Mouse (Mus musculus) 3T3-L1 (cell line): ENCODE measurements at regions not wholly inside any gene's neighbourhood (a gene's known extent, or its start where the extent isn't known, plus 50 kb on each side); places are given as distances from the start of the nearest gene placed in this dataset.
"Not testable (repeated sequence)": the region's sequence is repeated elsewhere in the genome, so short reads cannot be mapped to it uniquely, and the experiment has no call there.

ENCODE experiments used
- DNase-seq: peaks from one replicate; pipeline ENCODE4 v3.0.0-alpha.2; 2015; ENCODE audit warnings: low read depth, low spot score

DNA sequence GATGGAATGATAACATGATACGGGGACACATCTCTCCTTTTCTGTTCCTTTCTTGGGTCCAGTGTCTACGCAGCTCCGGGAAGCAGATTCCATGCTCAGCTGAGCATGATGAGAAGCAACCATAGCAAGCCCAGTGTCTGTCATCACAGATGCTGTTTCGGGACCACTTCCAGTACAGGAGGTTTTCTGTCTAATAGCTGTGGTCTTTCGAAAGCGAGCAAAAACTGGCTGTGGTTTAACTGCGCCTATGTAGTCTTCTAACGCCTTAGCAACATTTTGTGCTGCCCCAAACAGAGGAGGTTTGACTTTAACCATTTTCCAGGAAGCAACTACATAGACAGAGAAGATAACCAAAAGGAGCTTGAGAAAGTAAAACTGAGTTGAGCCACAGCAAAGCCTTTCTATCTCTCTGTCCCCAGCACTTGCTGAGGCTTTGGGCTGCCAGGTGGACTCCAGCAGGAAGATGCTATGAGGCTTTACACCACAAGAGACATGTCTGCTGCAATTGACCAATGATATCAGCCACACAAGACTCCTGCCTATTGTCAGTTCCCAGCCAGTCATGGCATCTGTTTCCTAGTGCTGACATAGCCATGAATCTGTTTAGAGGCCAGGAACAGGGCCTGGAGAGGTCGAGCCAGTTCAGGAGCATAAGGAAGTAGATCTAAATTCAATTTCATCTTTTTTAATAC is 95.1 kb downstream of the Stard3nl start:
- not testable (repeated sequence) for DNase-seq

DNA sequence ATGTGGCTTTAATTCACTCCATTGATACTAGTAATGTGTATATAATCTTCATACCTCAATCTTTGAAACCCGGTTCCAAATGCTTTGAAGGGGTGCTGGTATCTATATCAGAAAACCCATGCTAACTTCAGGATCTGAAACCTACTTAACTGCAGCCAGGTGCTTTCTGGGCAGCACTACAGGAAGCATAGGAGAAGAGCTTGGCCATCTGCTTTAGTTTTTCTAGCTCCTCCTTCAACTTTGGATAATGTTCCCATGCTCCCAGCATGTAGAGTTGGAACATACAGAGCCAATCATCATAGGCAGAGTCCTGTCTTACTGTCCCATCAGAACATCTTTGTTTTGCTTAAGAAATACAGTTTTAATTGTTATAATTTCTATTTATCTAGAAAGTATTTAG is 99.3 kb downstream of the Stard3nl start:
- no peak for DNase-seq

DNA sequence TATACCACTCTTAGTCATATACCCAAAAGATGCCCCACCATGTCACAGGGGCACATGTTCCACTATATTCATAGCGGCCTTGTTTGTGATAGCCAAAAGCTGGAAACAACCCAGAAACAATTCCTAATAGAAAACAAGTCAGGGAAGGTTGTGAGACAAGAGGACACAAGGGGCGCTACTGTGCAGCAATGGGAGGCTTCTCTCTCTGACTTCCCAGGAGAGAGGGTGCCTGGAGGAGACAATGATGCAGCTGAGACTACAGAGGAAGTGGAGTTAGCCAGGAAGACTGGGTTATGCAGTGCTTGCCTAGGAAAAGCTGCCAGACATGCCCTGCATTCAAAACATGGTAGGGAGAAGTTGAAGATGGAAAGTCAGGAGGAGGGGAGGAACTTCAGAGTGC is 102.6 kb downstream of the Stard3nl start:
- DNase-seq: peak; percentile 29

DNA sequence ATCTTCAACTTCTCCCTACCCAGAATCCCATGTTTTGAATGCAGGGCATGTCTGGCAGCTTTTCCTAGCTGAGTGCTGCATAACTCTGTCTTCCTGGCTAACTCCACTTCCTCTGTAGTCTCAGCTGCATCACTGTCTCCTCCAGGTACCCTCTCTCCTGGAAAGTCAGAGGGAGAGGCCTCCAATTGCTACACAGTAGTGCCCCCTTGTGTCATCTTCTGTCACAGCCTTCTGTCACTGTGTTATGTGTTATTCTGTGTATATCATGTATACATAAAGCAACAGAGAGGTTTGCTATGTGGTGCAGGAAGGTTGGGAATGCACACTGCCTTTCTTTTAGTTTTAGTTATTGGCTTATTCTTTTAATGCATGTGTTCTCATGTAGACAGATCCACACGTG is 112.4 kb downstream of the Stard3nl start:
- no peak for DNase-seq

DNA sequence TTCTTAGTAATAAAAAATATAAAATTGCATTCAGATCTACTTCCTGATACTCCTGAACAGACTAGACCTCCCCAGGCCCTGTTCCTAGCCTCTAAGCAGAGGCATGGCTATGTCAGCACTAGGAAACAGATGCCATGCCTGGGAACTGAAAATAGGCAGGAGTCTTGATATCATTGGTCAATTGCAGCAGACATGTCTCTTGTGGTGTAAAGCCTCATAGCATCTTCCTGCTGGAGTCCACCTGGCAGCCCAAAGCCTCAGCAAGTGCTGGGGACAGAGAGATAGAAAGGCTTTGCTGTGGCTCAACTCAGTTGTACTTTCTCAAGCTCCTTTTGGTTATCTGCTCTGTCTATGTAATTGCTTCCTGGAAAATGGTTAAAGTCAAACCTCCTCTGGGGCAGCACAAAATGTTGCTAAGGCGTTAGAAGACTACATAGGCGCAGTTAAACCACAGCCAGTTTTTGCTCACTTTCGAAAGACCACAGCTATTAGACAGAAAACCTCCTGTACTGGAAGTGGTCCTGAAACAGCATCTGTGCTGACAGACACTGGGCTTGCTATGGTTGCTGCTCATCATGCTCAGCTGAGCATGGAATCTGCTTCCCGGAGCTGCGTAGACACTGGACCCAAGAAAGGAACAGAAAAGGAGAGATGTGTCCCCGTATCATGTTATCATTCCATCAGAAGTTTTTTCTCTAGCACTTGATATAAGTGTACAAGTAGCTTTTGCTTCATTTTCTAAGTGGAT is 122.9 kb downstream of the Stard3nl start:
- not testable (repeated sequence) for DNase-seq

DNA sequence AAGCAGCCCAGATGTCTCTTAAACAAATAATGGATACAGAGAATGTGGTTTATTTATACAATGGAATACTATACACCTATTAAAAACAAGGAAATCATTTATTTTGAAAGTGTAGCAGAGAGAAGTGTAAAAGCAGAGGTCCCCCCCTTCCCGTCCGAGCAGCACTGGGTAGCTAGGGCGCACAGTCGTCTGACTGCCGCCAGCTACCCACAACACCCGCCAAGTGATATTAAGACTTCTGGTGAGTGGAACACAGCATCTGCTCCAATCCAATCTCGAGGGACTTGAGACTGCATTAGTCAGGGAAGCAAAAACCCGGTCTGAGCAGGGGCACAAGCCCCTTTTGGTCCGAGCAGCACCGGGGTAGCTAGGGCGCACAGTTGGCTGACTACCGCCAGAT is 130.6 kb downstream of the Stard3nl start:
- DNase-seq: not testable (repeated sequence)

DNA sequence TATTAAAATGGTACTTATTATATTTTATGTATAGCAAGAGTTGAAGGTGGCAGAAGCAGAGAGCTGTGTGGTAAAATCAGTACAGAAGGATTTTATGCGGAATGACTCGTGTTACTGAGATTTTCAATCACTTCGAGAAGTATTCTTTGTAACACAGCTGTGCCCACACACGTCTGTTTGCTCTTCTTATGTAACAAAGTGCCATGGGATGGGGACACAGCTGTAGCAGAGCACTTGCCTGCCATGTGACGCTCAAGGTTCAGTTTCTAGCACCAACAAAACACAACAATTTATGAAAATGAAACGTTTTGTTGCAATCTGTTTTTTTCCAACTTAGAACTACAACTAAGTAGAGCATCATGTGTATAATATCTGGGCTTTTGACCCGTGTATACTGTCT is 149.0 kb downstream of the Stard3nl start:
- DNase-seq: not testable (repeated sequence)

DNA sequence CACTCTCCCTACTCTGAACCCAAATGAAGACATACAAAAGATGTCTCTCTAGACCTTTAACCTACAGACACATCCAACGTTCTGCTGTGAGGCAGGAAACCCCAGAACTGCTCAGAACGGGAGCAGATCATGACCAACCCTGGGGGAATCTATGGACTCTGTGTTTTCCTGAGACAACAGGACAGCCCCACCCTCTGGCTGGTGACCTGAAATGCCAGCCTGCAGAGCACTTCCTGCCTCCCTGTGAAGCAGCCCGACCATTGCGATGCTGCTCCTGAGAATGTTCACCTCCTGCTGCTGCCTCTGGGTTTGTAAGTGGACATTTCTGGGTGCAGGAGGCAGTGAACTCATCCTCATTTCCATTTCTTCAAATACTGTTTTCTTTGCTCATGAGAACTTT is 153.0 kb downstream of the Stard3nl start:
- DNase-seq: not testable (repeated sequence)

DNA sequence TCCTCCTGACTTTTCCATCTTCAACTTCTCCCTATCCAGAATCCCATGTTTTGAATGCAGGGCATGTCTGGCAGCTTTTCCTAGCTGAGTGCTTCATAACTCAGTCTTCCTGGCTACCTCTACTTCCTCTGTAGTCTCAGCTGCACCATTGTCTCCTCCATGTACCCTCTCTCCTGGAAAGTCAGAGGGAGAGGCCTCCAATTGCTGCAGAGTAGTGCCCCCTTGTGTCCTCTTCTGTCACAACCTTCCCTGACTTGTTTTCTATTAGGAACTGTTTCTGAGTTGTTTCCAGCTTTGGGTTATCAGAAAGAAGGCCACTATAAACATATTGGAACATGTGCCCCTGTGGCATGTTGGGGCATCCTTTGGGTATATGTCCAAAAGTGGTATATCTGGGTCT is 159.3 kb downstream of the Stard3nl start:
- DNase-seq: no peak

DNA sequence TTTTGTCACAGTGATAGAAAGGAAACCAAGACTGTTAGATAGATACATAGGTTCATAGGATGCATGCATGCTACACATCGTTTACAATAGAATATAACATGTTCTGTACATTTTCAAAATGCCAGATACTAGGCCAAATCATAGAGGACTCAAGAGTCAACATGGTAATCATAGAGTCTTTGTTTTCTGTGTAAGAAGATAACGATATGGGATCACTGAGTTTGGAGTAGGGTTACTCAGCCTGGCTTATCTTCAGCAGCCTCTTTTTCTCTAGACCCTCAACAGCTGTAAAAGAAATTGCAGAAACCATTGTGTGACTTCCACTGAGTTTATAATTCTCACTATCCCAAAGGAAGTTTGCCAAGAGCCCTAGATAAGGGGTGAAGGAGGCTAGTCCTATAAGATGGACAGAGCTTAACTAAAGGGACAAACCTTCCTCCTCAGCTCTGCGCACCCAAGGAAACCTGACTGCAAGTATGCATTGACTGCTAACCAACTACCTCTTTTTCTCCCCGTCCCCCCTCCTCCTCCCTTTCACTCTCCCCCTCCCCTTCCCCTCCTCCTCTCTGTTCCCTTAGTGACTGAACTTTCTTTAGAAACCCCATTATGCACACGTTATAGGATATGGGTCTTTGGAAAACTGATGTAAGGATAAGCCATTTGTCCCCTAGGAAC is 160.8 kb downstream of the Stard3nl start:
- DNase-seq: no peak

DNA sequence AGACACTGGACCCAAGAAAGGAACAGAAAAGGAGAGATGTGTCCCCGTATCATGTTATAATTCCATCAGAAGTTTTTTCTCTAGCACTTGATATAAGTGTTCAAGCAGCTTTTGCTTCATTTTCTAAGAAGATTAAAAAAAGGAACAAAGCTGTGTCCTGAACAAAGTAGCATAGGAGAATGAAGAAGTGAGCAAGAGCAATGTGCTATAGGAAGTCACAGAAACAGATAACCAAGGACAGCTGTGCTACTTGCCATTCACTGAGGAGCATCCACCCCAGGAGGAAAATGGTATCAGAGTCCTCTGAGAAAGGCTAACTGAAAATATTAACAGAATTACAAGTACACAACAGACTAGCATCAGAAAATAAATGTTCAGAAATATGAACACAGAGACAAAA is 175.6 kb downstream of the Stard3nl start:
- DNase-seq: not testable (repeated sequence)

DNA sequence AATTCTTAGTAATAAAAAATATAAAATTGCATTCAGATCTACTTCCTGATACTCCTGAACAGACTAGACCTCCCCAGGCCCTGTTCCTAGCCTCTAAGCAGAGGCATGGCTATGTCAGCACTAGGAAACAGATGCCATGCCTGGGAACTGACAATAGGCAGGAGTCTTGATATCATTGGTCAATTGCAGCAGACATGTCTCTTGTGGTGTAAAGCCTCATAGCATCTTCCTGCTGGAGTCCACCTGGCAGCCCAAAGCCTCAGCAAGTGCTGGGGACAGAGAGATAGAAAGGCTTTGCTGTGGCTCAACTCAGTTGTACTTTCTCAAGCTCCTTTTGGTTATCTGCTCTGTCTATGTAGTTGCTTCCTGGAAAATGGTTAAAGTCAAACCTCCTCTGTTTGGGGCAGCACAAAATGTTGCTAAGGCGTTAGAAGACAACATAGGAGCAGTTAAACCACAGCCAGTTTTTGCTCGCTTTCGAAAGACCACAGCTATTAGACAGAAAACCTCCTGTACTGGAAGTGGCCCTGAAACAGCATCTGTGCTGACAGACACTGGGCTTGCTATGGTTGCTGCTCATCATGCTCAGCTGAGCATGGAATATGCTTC is 176.1 kb downstream of the Stard3nl start:
- DNase-seq: not testable (repeated sequence)

DNA sequence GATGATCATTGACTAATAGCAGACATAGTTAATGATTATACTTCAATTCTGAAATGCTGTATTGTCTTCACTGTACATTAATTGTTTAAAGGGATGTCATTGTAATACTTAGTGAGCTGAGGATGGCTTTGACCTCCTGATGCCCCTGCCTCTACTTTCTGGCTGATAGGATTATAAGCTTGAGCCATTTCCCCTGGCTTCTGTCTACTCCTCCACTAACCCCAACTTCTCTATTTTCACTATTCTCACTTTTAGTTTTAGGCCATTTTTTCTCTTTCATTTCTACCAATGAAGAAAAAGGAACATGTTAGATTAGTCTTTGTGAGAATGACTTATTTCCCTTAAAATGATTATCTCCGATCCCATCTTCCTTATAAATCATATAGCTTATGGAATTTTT is 190.9 kb downstream of the Stard3nl start:
- no peak for DNase-seq

DNA sequence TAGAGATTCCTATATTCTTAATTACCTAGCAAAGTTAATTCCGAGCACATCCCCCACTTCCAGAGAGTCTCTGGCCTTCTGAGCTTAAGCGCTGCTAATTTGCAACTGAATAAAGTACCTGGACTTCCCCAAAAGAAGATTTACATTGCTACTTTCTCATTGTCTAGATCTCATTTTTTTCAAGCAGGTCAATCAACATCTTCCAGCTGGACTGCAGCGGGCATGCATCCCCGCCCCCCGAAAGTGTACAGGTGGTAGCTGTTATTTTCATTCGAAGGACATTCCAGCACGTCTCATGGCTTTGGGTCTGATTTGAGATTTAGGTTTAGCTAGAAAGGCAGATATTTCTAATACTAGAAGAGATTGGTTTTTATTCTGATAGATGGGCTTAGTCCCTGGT is 193.3 kb downstream of the Stard3nl start:
- DNase-seq: not testable (repeated sequence)
